Mouse (Mus musculus) intestine, embryonic 16.5 days (tissue): ENCODE measurements around the gene Nedd9. TPM values are rescaled to one million over a fixed set of nuclear protein-coding genes. Genes with fewer than 3 reads are reported as not detected.
A peak's percentile ranks its signal among the peaks of the same experiment; 100 is the strongest.

Experiments used
- ATAC-seq: fragments of 200-750 bp; cut with Nextera tagmentation; 2 replicates; pipeline ENCODE4 v1.8.0; 2017; ENCODE audit warnings: moderate TSS enrichment, moderate library complexity
- H3K27ac ChIP-seq: fragments of 300-500 bp; sonication (generic); 2 replicates; pipeline ENCODE4 v1.5.1; 2014; ENCODE audit warnings: mild to moderate bottlenecking, low read length
- H3K27me3 ChIP-seq: fragments of 300-500 bp; sonication (generic); replicated peaks from 2 replicates; pipeline ENCODE4 v1.6.1; 2014; ENCODE audit warnings: low read length, control low read depth, mixed read lengths; ENCODE audit not compliant: control insufficient read depth, insufficient read depth
- H3K36me3 ChIP-seq: fragments of 300-500 bp; sonication (generic); 2 replicates; pipeline ENCODE4 v1.6.1; 2014; ENCODE audit warnings: low read length, control low read depth; ENCODE audit not compliant: control insufficient read depth, insufficient read depth
- H3K4me1 ChIP-seq: fragments of 300-500 bp; sonication (generic); 2 replicates; pipeline ENCODE4 v1.6.1; 2014; ENCODE audit warnings: low read length, control low read depth, mixed read lengths; ENCODE audit not compliant: control insufficient read depth, insufficient read depth
- H3K4me2 ChIP-seq: fragments of 300-500 bp; sonication (generic); 2 replicates; pipeline ENCODE4 v1.6.1; 2014; ENCODE audit warnings: low read depth, low read length, control low read depth
- H3K4me3 ChIP-seq: fragments of 300-500 bp; sonication (generic); 2 replicates; pipeline ENCODE4 v1.5.1; 2014; ENCODE audit warnings: mild to moderate bottlenecking, low read length
- H3K9ac ChIP-seq: fragments of 300-500 bp; sonication (generic); 2 replicates; pipeline ENCODE4 v1.6.1; 2014; ENCODE audit warnings: low read depth, low read length
- H3K9me3 ChIP-seq: fragments of 300-500 bp; sonication (generic); 2 replicates; pipeline ENCODE4 v1.6.1; 2016; ENCODE audit warnings: low read length, control low read depth; ENCODE audit not compliant: control insufficient read depth
- WGBS: fragments of 180-500 bp; shearing (Covaris S2); extraction: QIAGEN DNeasy Blood & Tissue Kit; methylation state at CpG from one replicate; pipeline ENCODE4 v1.1.7; 2014; 5-methylcytosine and 5-hydroxymethylcytosine counted together
- polyA plus RNA-seq: library from polyadenylated mRNA; unstranded; fragments of >200 nt; fragmentation: Nextera tagmentation; extraction: Ambion mirVana; gene quantifications from 2 replicates; pipeline ENCODE4 v1.2.1, GENCODE M21; 2015

Gene Nedd9
- polyA plus RNA-seq, 1 experiment from 2014 or later = 38.5 TPM

- Histone ChIP-seq H3K9ac (no peak overlapping the region), H3K36me3 (no peaks in the 10 kb centered on the region), H3K4me3 (no peak overlapping the region), H3K4me2 (no peak overlapping the region), H3K27ac (no peak overlapping the region), H3K9me3 (no peaks in the 10 kb centered on the region), H3K4me1 (peaks cover 10% of the 10 kb centered on the region; the same call in 1 of the 2 replicates), H3K27me3 (no peaks in the 10 kb centered on the region)
- no peak for ATAC-seq
- WGBS = 79% methylated on average over 8 of the region's 8 CpGs
These were observed 27.8 kb upstream of the Nedd9 start for GRCm38 (mm10) chr13:41514918-41515317.

- Histone ChIP-seq H3K36me3 (no peaks in the 10 kb centered on the region), H3K9me3 (no peaks in the 10 kb centered on the region), H3K9ac (no peak overlapping the region), H3K4me3 (no peak overlapping the region), H3K4me1 (peaks cover 10% of the 10 kb centered on the region; the same call in 1 of the 2 replicates), H3K4me2 (no peak overlapping the region), H3K27ac (no peak overlapping the region), H3K27me3 (no peaks in the 10 kb centered on the region)
- 86% methylated on average over 3 of the region's 3 CpGs for WGBS
- ATAC-seq = no peak
These were observed 26.3 kb upstream of the Nedd9 start for GRCm38 (mm10) chr13:41513456-41513855.

GRCm38 (mm10) chr13:41512243-41512642, 25.1 kb upstream of the Nedd9 start:
- Histone ChIP-seq H3K36me3 (no peaks in the 10 kb centered on the region), H3K27me3 (no peaks in the 10 kb centered on the region), H3K27ac (no peak overlapping the region), H3K4me3 (no peak overlapping the region), H3K4me2 (no peak overlapping the region), H3K4me1 (peaks cover 10% of the 10 kb centered on the region; the same call in 1 of the 2 replicates), H3K9ac (no peak overlapping the region), H3K9me3 (no peaks in the 10 kb centered on the region)
- no peak for ATAC-seq
- WGBS = 48% methylated on average over 4 of the region's 4 CpGs

- Histone ChIP-seq H3K4me2 (no peak overlapping the region), H3K36me3 (no peaks in the 10 kb centered on the region), H3K27ac (peak overlapping the region; percentile 58), H3K4me1 (peaks cover 10% of the 10 kb centered on the region; the same call in 1 of the 2 replicates), H3K4me3 (no peak overlapping the region), H3K9ac (no peak overlapping the region), H3K27me3 (no peaks in the 10 kb centered on the region), H3K9me3 (no peaks in the 10 kb centered on the region)
- 38% methylated on average over 7 of the region's 7 CpGs for WGBS
- peak; percentile 53 for ATAC-seq
These were observed 23.7 kb upstream of the Nedd9 start for GRCm38 (mm10) chr13:41510631-41511419.

- H3K4me3 ChIP-seq = no peak overlapping the region
- no peak for ATAC-seq
- WGBS = 77% methylated on average over 2 of the region's 2 CpGs
- no peaks in the 10 kb centered on the region for H3K9me3 ChIP-seq
- H3K27me3 ChIP-seq = no peaks in the 10 kb centered on the region
- H3K36me3 ChIP-seq = no peaks in the 10 kb centered on the region
- H3K4me2 ChIP-seq = no peak overlapping the region
- no peak overlapping the region for H3K27ac ChIP-seq
- no peaks in the 10 kb centered on the region for H3K4me1 ChIP-seq
- no peak overlapping the region for H3K9ac ChIP-seq
These were observed 18.4 kb upstream of the Nedd9 start for GRCm38 (mm10) chr13:41505594-41505993.

GRCm38 (mm10) chr13:41504997-41505396, 17.8 kb upstream of the Nedd9 start:
- Histone ChIP-seq H3K27me3 (no peaks in the 10 kb centered on the region), H3K4me2 (no peak overlapping the region), H3K36me3 (no peaks in the 10 kb centered on the region), H3K9me3 (no peaks in the 10 kb centered on the region), H3K4me3 (no peak overlapping the region), H3K27ac (no peak overlapping the region), H3K4me1 (no peaks in the 10 kb centered on the region), H3K9ac (no peak overlapping the region)
- no peak for ATAC-seq
- 89% methylated on average over 2 of the region's 2 CpGs for WGBS

GRCm38 (mm10) chr13:41504448-41504847, 17.3 kb upstream of the Nedd9 start:
- Histone ChIP-seq H3K27me3 (no peaks in the 10 kb centered on the region), H3K9me3 (no peaks in the 10 kb centered on the region), H3K4me1 (no peaks in the 10 kb centered on the region), H3K4me2 (no peak overlapping the region), H3K9ac (no peak overlapping the region), H3K36me3 (no peaks in the 10 kb centered on the region), H3K4me3 (no peak overlapping the region), H3K27ac (no peak overlapping the region)
- 81% methylated on average over 2 of the region's 2 CpGs for WGBS
- ATAC-seq = no peak

- Histone ChIP-seq H3K27me3 (no peaks in the 10 kb centered on the region), H3K36me3 (no peaks in the 10 kb centered on the region), H3K27ac (no peak overlapping the region), H3K9me3 (no peaks in the 10 kb centered on the region), H3K4me3 (no peak overlapping the region), H3K9ac (no peak overlapping the region), H3K4me2 (no peak overlapping the region), H3K4me1 (no peaks in the 10 kb centered on the region)
- WGBS = 76% methylated on average over 2 of the region's 2 CpGs
- ATAC-seq = no peak
These were observed 15.7 kb upstream of the Nedd9 start for GRCm38 (mm10) chr13:41502917-41503301.

- ATAC-seq = no peak
- H3K4me1 ChIP-seq = no peaks in the 10 kb centered on the region
- H3K9me3 ChIP-seq = no peaks in the 10 kb centered on the region
- WGBS = 61% methylated on average over 12 of the region's 12 CpGs
- H3K9ac ChIP-seq = no peak overlapping the region
- no peaks in the 10 kb centered on the region for H3K27me3 ChIP-seq
- H3K4me2 ChIP-seq = no peak overlapping the region
- H3K4me3 ChIP-seq = no peak overlapping the region
- H3K36me3 ChIP-seq = no peaks in the 10 kb centered on the region
- H3K27ac ChIP-seq = no peak overlapping the region
These were observed 15.2 kb upstream of the Nedd9 start for GRCm38 (mm10) chr13:41502136-41502916.
